Mouse (Mus musculus) erythroblast, embryonic 14.5 days (primary cell): ENCODE data around the gene Il17rd. TPM values are rescaled to one million over a fixed set of nuclear protein-coding genes. Genes with fewer than 3 reads are reported as not detected.

Experiments used
- H3K27me3 ChIP-seq: 2 replicates; pipeline ENCODE4 v1.6.1; 2012; ENCODE audit warnings: inconsistent platforms; ENCODE audit not compliant: control insufficient read depth
- H3K36me3 ChIP-seq: 2 replicates; pipeline ENCODE4 v1.6.1; 2012; ENCODE audit warnings: mild to moderate bottlenecking, inconsistent platforms; ENCODE audit not compliant: control insufficient read depth
- H3K4me1 ChIP-seq: 2 replicates; pipeline ENCODE4 v1.6.1; 2012; ENCODE audit warnings: inconsistent platforms; ENCODE audit not compliant: control insufficient read depth
- H3K4me3 ChIP-seq: replicated peaks from 2 replicates; pipeline ENCODE3; 2012; ENCODE audit warnings: moderate library complexity, mild to moderate bottlenecking, inconsistent platforms
- H3K9me3 ChIP-seq: 2 replicates; pipeline ENCODE4 v1.6.1; 2012; ENCODE audit warnings: low read length, inconsistent platforms, mixed read lengths; ENCODE audit not compliant: control insufficient read depth
- GATA1 ChIP-seq: IDR thresholded peaks from 2 replicates; pipeline ENCODE4 v1.6.1; 2012; ENCODE audit warnings: low read length, inconsistent platforms, mixed read lengths
- TAL1 ChIP-seq: IDR thresholded peaks from 3 replicates; pipeline ENCODE4 v1.6.1; 2012; ENCODE audit warnings: low read length, inconsistent platforms, mixed read lengths
- polyA plus RNA-seq: library from polyadenylated mRNA; stranded (reverse); fragments of >175 nt; gene quantifications from 2 replicates; pipeline ENCODE4 v1.2.3, GENCODE M21; 2012

The Il17rd gene
- polyA plus RNA-seq, 1 experiment = 0.02 TPM

- H3K9me3 ChIP-seq = no peaks in the 10 kb centered on the region; the same call in 1 of the 2 replicates
- H3K4me3 ChIP-seq = no peak overlapping the region
- peaks cover 7% of the 10 kb centered on the region for H3K4me1 ChIP-seq
- H3K27me3 ChIP-seq = peaks cover 66% of the 10 kb centered on the region
- no peaks in the 10 kb centered on the region for H3K36me3 ChIP-seq
- no peak for TF ChIP-seq TAL1
- TF ChIP-seq GATA1 = no peak
Measured at GRCm38 (mm10) chr14:27042280-27042983, 3.7 kb downstream of the Il17rd start.

- H3K4me3 ChIP-seq = no peak overlapping the region
- H3K27me3 ChIP-seq = peaks cover 58% of the 10 kb centered on the region
- no peak for TF ChIP-seq GATA1
- TF ChIP-seq TAL1 = no peak
- no peaks in the 10 kb centered on the region; the same call in 1 of the 2 replicates for H3K9me3 ChIP-seq
- H3K4me1 ChIP-seq = peaks cover 7% of the 10 kb centered on the region
- H3K36me3 ChIP-seq = no peaks in the 10 kb centered on the region
Measured at GRCm38 (mm10) chr14:27043416-27043815, 4.7 kb downstream of the Il17rd start.

- Histone ChIP-seq H3K9me3 (no peaks in the 10 kb centered on the region), H3K27me3 (peaks cover 48% of the 10 kb centered on the region), H3K36me3 (no peaks in the 10 kb centered on the region), H3K4me3 (no peak overlapping the region), H3K4me1 (peaks cover 2% of the 10 kb centered on the region; the same call in 1 of the 2 replicates)
- no peak for TF ChIP-seq TAL1
- no peak for TF ChIP-seq GATA1
Measured at GRCm38 (mm10) chr14:27044221-27044966, 5.7 kb downstream of the Il17rd start.

GRCm38 (mm10) chr14:27044967-27045361 lies 6.2 kb downstream of the Il17rd start:
- peaks cover 43% of the 10 kb centered on the region for H3K27me3 ChIP-seq
- H3K36me3 ChIP-seq = no peaks in the 10 kb centered on the region
- TF ChIP-seq GATA1 = no peak
- TF ChIP-seq TAL1 = no peak
- no peak overlapping the region for H3K4me3 ChIP-seq
- no peaks in the 10 kb centered on the region for H3K9me3 ChIP-seq
- no peaks in the 10 kb centered on the region for H3K4me1 ChIP-seq

GRCm38 (mm10) chr14:27048231-27048956 lies 9.7 kb downstream of the Il17rd start:
- Histone ChIP-seq H3K36me3 (no peaks in the 10 kb centered on the region), H3K9me3 (no peaks in the 10 kb centered on the region), H3K4me3 (no peak overlapping the region), H3K27me3 (peaks cover 12% of the 10 kb centered on the region), H3K4me1 (no peaks in the 10 kb centered on the region)
- TF ChIP-seq TAL1 (no peak), GATA1 (no peak)

GRCm38 (mm10) chr14:27050043-27050442 lies 11.3 kb downstream of the Il17rd start:
- Histone ChIP-seq H3K4me3 (no peak overlapping the region), H3K4me1 (no peaks in the 10 kb centered on the region), H3K9me3 (no peaks in the 10 kb centered on the region), H3K27me3 (peaks cover 2% of the 10 kb centered on the region), H3K36me3 (no peaks in the 10 kb centered on the region)
- no peak for TF ChIP-seq GATA1
- no peak for TF ChIP-seq TAL1

GRCm38 (mm10) chr14:27050560-27051510 lies 12.1 kb downstream of the Il17rd start:
- H3K36me3 ChIP-seq = no peaks in the 10 kb centered on the region
- 0 out of 2 replicates have a peak, but pooled peaks cover 2% of the 10 kb centered on the region for H3K27me3 ChIP-seq
- TF ChIP-seq GATA1 = no peak
- no peak for TF ChIP-seq TAL1
- no peaks in the 10 kb centered on the region for H3K9me3 ChIP-seq
- H3K4me1 ChIP-seq = no peaks in the 10 kb centered on the region
- no peak overlapping the region for H3K4me3 ChIP-seq

GRCm38 (mm10) chr14:27051511-27051895 lies 12.8 kb downstream of the Il17rd start:
- no peaks in the 10 kb centered on the region for H3K9me3 ChIP-seq
- TF ChIP-seq GATA1 = no peak
- no peak for TF ChIP-seq TAL1
- 0 out of 2 replicates have a peak, but pooled peaks cover 2% of the 10 kb centered on the region for H3K27me3 ChIP-seq
- no peak overlapping the region for H3K4me3 ChIP-seq
- no peaks in the 10 kb centered on the region for H3K36me3 ChIP-seq
- no peaks in the 10 kb centered on the region for H3K4me1 ChIP-seq
